Mouse (Mus musculus) midbrain, embryonic 14.5 days (tissue): Measurements from ENCODE around the gene Golga2. TPM values are rescaled to one million over a fixed set of nuclear protein-coding genes. Genes with fewer than 3 reads are reported as not detected.

ENCODE experiments used
- ATAC-seq: fragments of 200-750 bp; cut with Nextera tagmentation; 2 replicates; pipeline ENCODE4 v1.8.0; 2017; ENCODE audit warnings: moderate number of reproducible peaks, moderate library complexity; ENCODE audit not compliant: low FRiP score, low TSS enrichment
- DNase-seq: peaks from one replicate; pipeline ENCODE4 v3.0.0-alpha.2; 2015
- H3K27ac ChIP-seq: fragments of 300-500 bp; sonication (generic); replicated peaks from 2 replicates; pipeline ENCODE4 v1.5.1; 2014; ENCODE audit warnings: mild to moderate bottlenecking, low read depth, low read length, moderate library complexity
- H3K27me3 ChIP-seq: fragments of 300-500 bp; sonication (generic); 2 replicates; pipeline ENCODE4 v1.6.1; 2014; ENCODE audit warnings: low read length, control low read depth, mixed read lengths; ENCODE audit not compliant: control insufficient read depth, insufficient read depth
- H3K36me3 ChIP-seq: fragments of 300-500 bp; sonication (generic); 2 replicates; pipeline ENCODE4 v1.6.1; 2014; ENCODE audit warnings: low read length, control low read depth; ENCODE audit not compliant: control insufficient read depth, insufficient read depth
- H3K4me1 ChIP-seq: fragments of 300-500 bp; sonication (generic); 2 replicates; pipeline ENCODE4 v1.6.1; 2014; ENCODE audit warnings: mild to moderate bottlenecking, antibody characterized with exemption, low read length, control low read depth; ENCODE audit not compliant: control insufficient read depth, insufficient read depth
- H3K4me2 ChIP-seq: fragments of 300-500 bp; sonication (generic); 2 replicates; pipeline ENCODE4 v1.6.1; 2014; ENCODE audit warnings: mild to moderate bottlenecking, low read length, moderate library complexity
- H3K4me3 ChIP-seq: fragments of 300-500 bp; sonication (generic); replicated peaks from 2 replicates; pipeline ENCODE4 v1.5.1; 2014; ENCODE audit warnings: low read depth, low read length
- H3K9ac ChIP-seq: fragments of 300-500 bp; sonication (generic); replicated peaks from 2 replicates; pipeline ENCODE4 v1.6.1; 2014; ENCODE audit warnings: mild to moderate bottlenecking, low read length, moderate library complexity
- H3K9me3 ChIP-seq: fragments of 300-500 bp; sonication (generic); 2 replicates; pipeline ENCODE4 v1.6.1; 2016; ENCODE audit warnings: low read length, control low read depth, mixed read lengths; ENCODE audit not compliant: control insufficient read depth
- WGBS: fragments of 180-500 bp; shearing (Covaris S2); extraction: QIAGEN DNeasy Blood & Tissue Kit; methylation state at CpG from one replicate; pipeline ENCODE4 v1.1.7; 2014; 5-methylcytosine and 5-hydroxymethylcytosine counted together
- polyA plus RNA-seq: library from polyadenylated mRNA; unstranded; fragments of >200 nt; fragmentation: Nextera tagmentation; extraction: Ambion mirVana; gene quantifications from 2 replicates; pipeline ENCODE4 v1.2.1, GENCODE M21; 2014

Gene Golga2
- polyA plus RNA-seq, 1 experiment from 2014 or later = 26.1 TPM

DNA sequence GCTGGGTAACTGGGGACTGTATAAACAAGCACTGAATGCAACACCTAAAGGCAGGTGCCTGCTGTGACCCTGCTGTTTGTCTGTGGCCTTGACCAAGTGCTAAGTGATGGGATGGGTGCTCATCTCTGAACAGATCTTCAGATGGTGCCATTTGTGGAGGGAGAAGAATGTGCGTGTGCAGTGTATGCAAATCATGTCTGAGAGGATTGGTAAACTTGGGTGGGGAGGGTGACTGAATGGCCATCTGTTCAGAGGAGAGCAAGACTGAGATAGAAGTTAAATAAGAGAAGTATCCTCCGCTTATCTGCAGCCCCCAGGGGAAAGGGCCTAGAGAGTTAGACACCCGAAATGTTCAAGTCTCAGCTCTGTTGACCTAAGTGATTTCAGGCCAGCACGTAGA is 12.3 kb downstream of the Golga2 start:
- H3K4me2 ChIP-seq = no peak overlapping the region
- H3K9ac ChIP-seq = no peak overlapping the region
- H3K36me3 ChIP-seq = peaks cover 84% of the 10 kb centered on the region
- H3K9me3 ChIP-seq = no peaks in the 10 kb centered on the region
- DNase-seq = no peak
- no peak overlapping the region for H3K4me3 ChIP-seq
- H3K4me1 ChIP-seq = no peaks in the 10 kb centered on the region
- H3K27me3 ChIP-seq = no peaks in the 10 kb centered on the region
- H3K27ac ChIP-seq = no peak overlapping the region
- ATAC-seq = no peak
- 91% methylated on average over 4 of the region's 4 CpGs for WGBS

GRCm38 (mm10) chr2:32302952-32303351 is 15.8 kb downstream of the Golga2 start:
- Histone ChIP-seq H3K27me3 (no peaks in the 10 kb centered on the region), H3K4me1 (no peaks in the 10 kb centered on the region), H3K27ac (no peak overlapping the region), H3K36me3 (peaks cover 97% of the 10 kb centered on the region), H3K9ac (no peak overlapping the region), H3K4me3 (no peak overlapping the region), H3K4me2 (no peak overlapping the region), H3K9me3 (no peaks in the 10 kb centered on the region)
- no peak for DNase-seq
- WGBS = 90% methylated on average over 9 of the region's 10 CpGs
- no peak for ATAC-seq

DNA sequence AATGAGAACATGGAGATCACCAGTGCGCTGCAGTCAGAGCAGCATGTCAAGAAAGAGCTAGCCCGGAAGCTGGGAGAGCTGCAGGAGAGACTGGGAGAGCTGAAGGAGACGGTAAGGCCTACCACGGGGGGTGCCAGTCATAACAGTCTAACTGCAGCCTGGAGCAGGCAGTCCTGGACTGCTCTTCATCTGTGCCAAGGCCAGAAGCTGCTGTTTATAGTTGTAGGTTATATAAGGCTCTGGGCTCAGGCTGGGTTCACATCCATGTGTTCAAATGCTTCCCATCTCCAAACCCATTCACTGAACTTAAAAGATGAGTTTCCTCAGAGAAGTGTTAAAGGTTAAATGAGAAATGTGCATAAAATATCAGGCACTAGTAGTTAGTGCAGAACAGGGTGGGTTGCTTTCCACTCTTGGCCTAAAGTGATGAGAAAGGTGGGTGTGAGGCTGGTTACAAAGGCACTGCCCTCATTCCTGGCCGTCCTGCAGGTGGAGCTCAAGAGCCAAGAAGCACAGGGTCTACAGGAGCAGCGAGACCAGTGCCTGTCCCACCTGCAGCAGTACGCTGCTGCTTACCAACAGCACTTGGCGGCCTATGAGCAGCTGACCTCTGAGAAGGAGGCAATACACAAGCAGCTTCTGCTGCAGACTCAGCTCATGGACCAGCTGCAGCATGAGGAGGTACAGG is 17.1 kb downstream of the Golga2 start:
- Histone ChIP-seq H3K9me3 (no peaks in the 10 kb centered on the region), H3K4me3 (no peak overlapping the region), H3K36me3 (peaks cover 96% of the 10 kb centered on the region), H3K4me1 (no peaks in the 10 kb centered on the region), H3K9ac (no peak overlapping the region), H3K27ac (no peak overlapping the region), H3K4me2 (no peak overlapping the region), H3K27me3 (no peaks in the 10 kb centered on the region)
- DNase-seq = peak; percentile 66
- ATAC-seq = no peak
- WGBS = 57% methylated on average over 8 of the region's 8 CpGs

DNA sequence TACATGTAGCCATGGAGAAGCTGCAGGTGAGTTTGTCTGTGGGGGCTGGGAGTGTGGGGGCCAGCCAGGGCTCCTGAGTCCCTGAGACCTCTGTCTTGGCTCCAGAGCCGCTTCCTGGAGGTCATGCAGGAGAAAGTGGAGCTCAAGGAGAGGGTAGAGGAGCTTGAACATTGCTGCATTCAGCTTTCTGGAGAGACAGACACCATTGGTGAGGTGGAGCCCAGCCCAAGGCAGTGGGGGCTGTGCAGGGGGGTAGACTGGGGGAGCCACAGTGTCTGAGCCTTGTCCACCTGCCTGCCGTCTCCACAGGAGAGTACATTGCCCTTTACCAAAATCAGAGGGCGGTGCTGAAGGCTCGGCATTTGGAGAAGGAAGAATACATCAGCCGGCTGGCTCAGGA is 18.5 kb downstream of the Golga2 start:
- Histone ChIP-seq H3K4me2 (no peak overlapping the region), H3K36me3 (peaks cover 98% of the 10 kb centered on the region), H3K27me3 (no peaks in the 10 kb centered on the region), H3K4me3 (no peak overlapping the region), H3K9ac (no peak overlapping the region), H3K27ac (no peak overlapping the region), H3K9me3 (no peaks in the 10 kb centered on the region), H3K4me1 (no peaks in the 10 kb centered on the region)
- ATAC-seq (no peak), DNase-seq (no peak)
- 90% methylated on average over 5 of the region's 5 CpGs for WGBS

DNA sequence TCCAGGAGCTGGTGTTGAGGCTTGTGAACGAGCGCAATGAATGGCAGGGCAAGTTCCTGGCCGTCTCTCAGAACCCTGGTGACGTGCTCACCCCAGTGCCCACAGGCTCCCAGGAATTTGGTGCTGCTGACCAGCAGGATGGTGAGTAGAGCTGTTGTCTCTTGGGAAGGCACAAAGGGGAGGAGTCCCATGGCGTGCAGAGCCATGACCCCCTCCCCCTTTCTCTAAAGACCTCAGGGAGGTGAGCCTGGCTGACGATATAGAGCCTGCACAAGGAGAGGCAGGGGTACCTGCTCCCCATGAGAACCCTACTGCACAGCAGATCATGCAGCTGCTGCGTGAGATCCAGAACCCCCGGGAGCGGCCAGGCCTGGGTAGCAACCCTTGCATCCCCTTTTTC is 19.0 kb downstream of the Golga2 start:
- Histone ChIP-seq H3K27me3 (no peaks in the 10 kb centered on the region), H3K36me3 (peaks cover 98% of the 10 kb centered on the region), H3K27ac (no peak overlapping the region), H3K4me3 (no peak overlapping the region), H3K4me2 (no peak overlapping the region), H3K4me1 (no peaks in the 10 kb centered on the region), H3K9me3 (no peaks in the 10 kb centered on the region), H3K9ac (0 out of 2 replicates have a peak overlapping the region, but pooled peaks have one; percentile 6)
- no peak for DNase-seq
- no peak for ATAC-seq
- WGBS = 91% methylated on average over 9 of the region's 9 CpGs

- Histone ChIP-seq H3K9me3 (no peaks in the 10 kb centered on the region), H3K9ac (no peak overlapping the region), H3K36me3 (peaks cover 90% of the 10 kb centered on the region), H3K4me2 (no peak overlapping the region), H3K27ac (no peak overlapping the region), H3K4me3 (no peak overlapping the region), H3K27me3 (peaks cover 6% of the 10 kb centered on the region; the same call in 1 of the 2 replicates), H3K4me1 (peaks cover 8% of the 10 kb centered on the region)
- ATAC-seq = no peak
- DNase-seq = no peak
- WGBS = 96% methylated on average over 6 of the region's 6 CpGs
Measured at GRCm38 (mm10) chr2:32307247-32307798, 20.1 kb downstream of the Golga2 start.

DNA sequence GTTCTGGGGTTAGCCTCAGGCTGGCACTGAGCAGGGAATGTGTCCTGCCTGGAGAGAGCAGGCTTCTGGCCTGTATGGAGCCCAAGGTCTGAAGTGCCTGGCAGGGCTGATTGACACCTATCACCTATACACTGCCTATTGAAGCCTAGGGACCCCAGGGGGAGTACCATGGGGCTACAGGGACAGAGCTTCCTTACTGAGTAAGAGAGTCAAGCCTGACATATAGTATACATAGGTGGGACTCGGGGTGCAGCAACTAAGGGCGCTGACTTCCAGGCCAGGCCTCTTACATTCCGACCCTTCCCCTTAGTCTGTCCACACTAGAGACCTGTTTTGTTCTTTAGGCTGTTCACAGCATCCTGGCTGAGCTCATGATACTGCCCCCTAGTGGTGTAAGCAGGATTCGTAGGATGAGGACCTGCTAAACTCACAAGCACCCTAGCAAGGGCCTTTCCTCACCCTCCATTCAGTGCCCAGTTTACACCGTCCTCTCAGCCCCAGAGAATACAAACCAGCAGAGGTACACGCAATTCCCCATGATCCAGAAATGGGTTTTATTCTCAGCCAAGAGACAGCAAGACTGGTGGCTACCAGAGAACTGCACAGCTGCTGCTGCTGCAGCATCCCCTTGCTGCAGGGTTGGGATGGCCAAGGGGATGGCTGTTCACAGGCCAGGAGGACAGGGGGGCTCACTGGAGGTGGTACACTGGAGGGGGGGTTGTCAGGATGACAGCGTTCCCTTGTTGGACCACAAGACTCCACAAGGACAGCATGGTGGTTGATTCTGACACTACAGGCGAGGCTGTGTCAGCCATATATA is 21.0 kb downstream of the Golga2 start:
- Histone ChIP-seq H3K9ac (no peak overlapping the region), H3K9me3 (no peaks in the 10 kb centered on the region), H3K27me3 (peaks cover 6% of the 10 kb centered on the region; the same call in 1 of the 2 replicates), H3K4me3 (no peak overlapping the region), H3K27ac (no peak overlapping the region), H3K36me3 (peaks cover 85% of the 10 kb centered on the region), H3K4me2 (no peak overlapping the region), H3K4me1 (peaks cover 8% of the 10 kb centered on the region)
- DNase-seq = peak; percentile 87
- WGBS = 46% methylated on average over 8 of the region's 8 CpGs
- ATAC-seq = no peak

DNA sequence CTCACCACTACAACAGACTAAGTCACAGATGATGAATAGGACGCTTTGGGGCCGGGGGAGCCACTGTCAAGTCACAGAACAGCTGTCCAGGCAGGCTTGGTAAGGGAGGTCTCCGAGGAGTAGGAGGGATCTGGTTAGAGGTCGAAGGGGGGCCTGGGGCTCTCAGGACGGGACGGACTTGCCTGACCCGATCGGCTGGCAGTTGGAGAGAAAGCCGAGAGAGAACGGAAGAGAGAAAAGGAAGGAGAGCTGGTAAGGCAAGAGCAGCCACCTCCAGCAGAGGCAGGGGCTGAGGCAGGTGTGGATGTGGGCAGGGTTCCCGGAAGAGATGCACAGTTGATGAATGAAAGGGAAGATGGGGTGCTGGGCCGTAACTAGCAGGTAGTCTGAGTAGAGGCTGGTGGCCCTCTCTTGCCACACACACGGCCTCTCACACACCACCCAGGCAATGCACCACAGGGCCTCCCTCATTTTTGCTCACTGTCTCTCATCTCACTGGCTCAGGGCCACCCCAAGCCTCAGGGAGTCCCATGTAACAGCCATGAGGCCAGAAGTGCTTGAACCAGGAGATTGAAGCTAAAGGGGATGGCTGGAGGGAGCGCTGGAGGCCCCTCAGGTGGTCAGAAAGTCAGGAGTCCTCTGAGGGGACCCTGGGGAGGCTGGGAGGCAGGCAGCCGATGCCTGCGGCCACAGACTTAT is 21.8 kb downstream of the Golga2 start:
- Histone ChIP-seq H3K36me3 (peaks cover 85% of the 10 kb centered on the region), H3K4me2 (no peak overlapping the region), H3K27ac (no peak overlapping the region), H3K9ac (no peak overlapping the region), H3K4me3 (no peak overlapping the region), H3K9me3 (no peaks in the 10 kb centered on the region), H3K27me3 (peaks cover 6% of the 10 kb centered on the region; the same call in 1 of the 2 replicates), H3K4me1 (peaks cover 8% of the 10 kb centered on the region)
- WGBS = 91% methylated on average over 16 of the region's 16 CpGs
- no peak for ATAC-seq
- DNase-seq = no peak
